Mouse (Mus musculus): ENCODE data around the gene Lhfpl2. TPM values are rescaled to one million over a fixed set of nuclear protein-coding genes. Genes with fewer than 3 reads are reported as not detected.

The Lhfpl2 gene
- polyA plus RNA-seq, 1 experiment: 22.5 TPM

- no peak overlapping the region for H3K27ac ChIP-seq (ENCODE audit: insufficient read depth, low read length)
- 69% methylated on average over 2 of the region's 2 CpGs for WGBS
- H3K4me3 ChIP-seq (replicated peaks; ENCODE audit: insufficient read depth, low read depth, low read length): no peak overlapping the region
- no peak for DNase-seq
- no peaks in the 10 kb centered on the region for H3K4me1 ChIP-seq (ENCODE audit: control insufficient read depth, insufficient read depth, low read length)
- H3K27me3 ChIP-seq (ENCODE audit: control insufficient read depth, insufficient read depth, low read length): no peaks in the 10 kb centered on the region
- TF ChIP-seq POLR2A (IDR thresholded peaks at IDR 0.05; ENCODE audit: borderline replicate concordance, insufficient read depth, low read length) (no peak), CTCF (IDR thresholded peaks at IDR 0.05; ENCODE audit: borderline replicate concordance, insufficient read depth, low read depth, low read length) (no peak)
These were observed 19.6 kb upstream of the Lhfpl2 start for GRCm38 (mm10) chr13:94038052-94038340.

DNA sequence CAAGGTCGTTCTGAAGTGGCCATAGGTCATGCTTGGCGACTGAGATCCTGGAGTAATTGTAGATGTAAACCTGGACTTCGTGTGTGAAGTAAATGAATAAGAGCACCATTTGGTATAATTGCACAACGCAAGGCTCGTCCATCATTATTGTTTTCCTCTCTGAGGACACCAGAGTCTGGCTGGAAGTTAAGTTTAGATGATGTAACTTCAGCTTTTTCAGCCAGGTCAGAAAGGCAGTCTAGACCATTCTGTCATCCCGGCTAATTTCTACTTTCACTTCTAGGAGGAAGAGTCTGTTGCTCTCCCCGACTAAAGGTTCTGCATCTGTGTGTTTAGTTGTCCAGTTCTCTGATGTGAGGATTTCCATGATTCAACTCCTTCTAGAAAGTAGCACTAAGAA, 7.6 kb upstream of the Lhfpl2 start:
- Histone ChIP-seq H3K27ac (ENCODE audit: insufficient read depth, low read length) (no peak overlapping the region), H3K4me3 (replicated peaks; ENCODE audit: insufficient read depth, low read depth, low read length) (no peak overlapping the region), H3K4me1 (ENCODE audit: control insufficient read depth, insufficient read depth, low read length) (no peaks in the 10 kb centered on the region), H3K27me3 (ENCODE audit: control insufficient read depth, insufficient read depth, low read length) (no peaks in the 10 kb centered on the region)
- 78% methylated on average over 7 of the region's 7 CpGs for WGBS
- TF ChIP-seq CTCF (IDR thresholded peaks at IDR 0.05; ENCODE audit: borderline replicate concordance, insufficient read depth, low read depth, low read length): no peak
- no peak for TF ChIP-seq POLR2A (IDR thresholded peaks at IDR 0.05; ENCODE audit: borderline replicate concordance, insufficient read depth, low read length)
- DNase-seq: no peak

GRCm38 (mm10) chr13:94050782-94051181, 6.8 kb upstream of the Lhfpl2 start:
- no peak for DNase-seq
- no peaks in the 10 kb centered on the region for H3K27me3 ChIP-seq (ENCODE audit: control insufficient read depth, insufficient read depth, low read length)
- no peak overlapping the region for H3K4me3 ChIP-seq (replicated peaks; ENCODE audit: insufficient read depth, low read depth, low read length)
- TF ChIP-seq POLR2A (IDR thresholded peaks at IDR 0.05; ENCODE audit: borderline replicate concordance, insufficient read depth, low read length) (no peak), CTCF (IDR thresholded peaks at IDR 0.05; ENCODE audit: borderline replicate concordance, insufficient read depth, low read depth, low read length) (no peak)
- no peak overlapping the region for H3K27ac ChIP-seq (ENCODE audit: insufficient read depth, low read length)
- WGBS: 92% methylated on average over 3 of the region's 3 CpGs
- H3K4me1 ChIP-seq (ENCODE audit: control insufficient read depth, insufficient read depth, low read length): no peaks in the 10 kb centered on the region

DNA sequence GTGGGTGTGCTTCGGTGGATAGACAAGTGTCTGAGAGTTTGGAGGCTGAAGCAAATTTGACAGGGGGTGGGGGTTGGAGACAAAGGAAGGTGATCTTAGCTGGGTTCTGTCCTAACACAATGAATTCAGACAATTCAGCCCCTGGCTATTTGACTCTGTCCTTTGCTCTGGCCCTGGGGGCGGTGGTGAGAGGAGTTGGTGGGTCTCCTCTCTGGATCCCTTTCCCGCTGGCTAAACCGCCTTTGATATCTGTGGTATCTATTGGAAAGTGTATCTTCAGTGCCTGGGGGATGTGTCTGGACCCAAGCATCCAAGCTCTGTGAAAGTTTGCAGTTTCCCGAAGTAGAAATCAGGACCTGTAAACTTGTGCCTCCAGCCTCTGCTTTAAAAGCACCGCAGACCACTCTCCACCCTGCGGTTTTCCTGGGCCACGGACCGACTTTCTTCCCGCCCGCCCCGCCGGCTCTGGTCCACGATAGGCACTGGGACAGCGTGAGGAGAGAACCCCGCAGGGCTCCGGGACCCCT, 497 bp upstream of the Lhfpl2 start:
- DNase-seq: no peak
- Histone ChIP-seq H3K4me1 (ENCODE audit: control insufficient read depth, insufficient read depth, low read length) (peaks cover 4% of the 10 kb centered on the region), H3K27ac (ENCODE audit: insufficient read depth, low read length) (no peak overlapping the region), H3K4me3 (replicated peaks; ENCODE audit: insufficient read depth, low read depth, low read length) (peak overlapping the region; percentile 66), H3K27me3 (ENCODE audit: control insufficient read depth, insufficient read depth, low read length) (peaks cover 10% of the 10 kb centered on the region; the same call in 1 of the 2 replicates)
- TF ChIP-seq CTCF (IDR thresholded peaks at IDR 0.05; ENCODE audit: borderline replicate concordance, insufficient read depth, low read depth, low read length) (no peak), POLR2A (IDR thresholded peaks at IDR 0.05; ENCODE audit: borderline replicate concordance, insufficient read depth, low read length) (no peak)
- WGBS: 13% methylated on average over 17 of the region's 17 CpGs

- no peak for DNase-seq
- no peak overlapping the region for H3K27ac ChIP-seq (ENCODE audit: insufficient read depth, low read length)
- peaks cover 10% of the 10 kb centered on the region; the same call in 1 of the 2 replicates for H3K27me3 ChIP-seq (ENCODE audit: control insufficient read depth, insufficient read depth, low read length)
- TF ChIP-seq CTCF (IDR thresholded peaks at IDR 0.05; ENCODE audit: borderline replicate concordance, insufficient read depth, low read depth, low read length) (no peak), POLR2A (IDR thresholded peaks at IDR 0.05; ENCODE audit: borderline replicate concordance, insufficient read depth, low read length) (no peak)
- no peak overlapping the region for H3K4me3 ChIP-seq (replicated peaks; ENCODE audit: insufficient read depth, low read depth, low read length)
- 76% methylated on average over 6 of the region's 6 CpGs for WGBS
- peaks cover 4% of the 10 kb centered on the region for H3K4me1 ChIP-seq (ENCODE audit: control insufficient read depth, insufficient read depth, low read length)
These were observed 1.1 kb downstream of the Lhfpl2 start for GRCm38 (mm10) chr13:94058642-94059222.

DNA sequence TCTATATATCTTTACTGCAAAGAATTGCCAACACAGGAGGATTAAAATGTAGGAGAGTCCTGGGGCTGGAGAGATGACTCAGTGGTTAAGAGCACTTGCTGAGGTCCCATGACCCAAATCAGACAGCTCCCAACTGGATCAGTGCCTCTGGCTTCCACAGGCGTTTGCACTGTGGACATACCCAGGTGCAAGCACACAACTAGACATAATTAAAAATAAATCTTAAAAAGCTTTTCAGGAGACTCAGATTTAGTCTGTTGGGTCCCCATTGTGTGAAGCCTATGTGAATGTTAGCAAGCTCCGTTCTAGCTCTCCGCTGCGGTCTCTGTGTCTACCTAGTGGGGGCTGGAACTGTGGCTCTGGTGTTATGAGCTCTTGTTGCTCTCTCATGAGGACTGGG, 1.8 kb downstream of the Lhfpl2 start:
- H3K4me1 ChIP-seq (ENCODE audit: control insufficient read depth, insufficient read depth, low read length): peaks cover 4% of the 10 kb centered on the region
- TF ChIP-seq CTCF (IDR thresholded peaks at IDR 0.05; ENCODE audit: borderline replicate concordance, insufficient read depth, low read depth, low read length): no peak
- no peak for TF ChIP-seq POLR2A (IDR thresholded peaks at IDR 0.05; ENCODE audit: borderline replicate concordance, insufficient read depth, low read length)
- peaks cover 10% of the 10 kb centered on the region; the same call in 1 of the 2 replicates for H3K27me3 ChIP-seq (ENCODE audit: control insufficient read depth, insufficient read depth, low read length)
- H3K27ac ChIP-seq (ENCODE audit: insufficient read depth, low read length): no peak overlapping the region
- WGBS: 96% methylated on average over 4 of the region's 4 CpGs
- no peak for DNase-seq
- no peak overlapping the region for H3K4me3 ChIP-seq (replicated peaks; ENCODE audit: insufficient read depth, low read depth, low read length)

GRCm38 (mm10) chr13:94059778-94060177, 2.2 kb downstream of the Lhfpl2 start:
- WGBS: 92% methylated on average over 6 of the region's 6 CpGs
- Histone ChIP-seq H3K27me3 (ENCODE audit: control insufficient read depth, insufficient read depth, low read length) (peaks cover 10% of the 10 kb centered on the region; the same call in 1 of the 2 replicates), H3K27ac (ENCODE audit: insufficient read depth, low read length) (no peak overlapping the region), H3K4me3 (replicated peaks; ENCODE audit: insufficient read depth, low read depth, low read length) (no peak overlapping the region), H3K4me1 (ENCODE audit: control insufficient read depth, insufficient read depth, low read length) (peaks cover 4% of the 10 kb centered on the region)
- TF ChIP-seq CTCF (IDR thresholded peaks at IDR 0.05; ENCODE audit: borderline replicate concordance, insufficient read depth, low read depth, low read length) (peak; percentile 19; the same call in 1 of the 2 replicates), POLR2A (IDR thresholded peaks at IDR 0.05; ENCODE audit: borderline replicate concordance, insufficient read depth, low read length) (no peak)
- DNase-seq: no peak

- DNase-seq: no peak
- WGBS: 79% methylated on average over 3 of the region's 3 CpGs
- H3K27ac ChIP-seq (ENCODE audit: insufficient read depth, low read length): no peak overlapping the region
- no peak overlapping the region for H3K4me3 ChIP-seq (replicated peaks; ENCODE audit: insufficient read depth, low read depth, low read length)
- peaks cover 4% of the 10 kb centered on the region for H3K4me1 ChIP-seq (ENCODE audit: control insufficient read depth, insufficient read depth, low read length)
- TF ChIP-seq CTCF (IDR thresholded peaks at IDR 0.05; ENCODE audit: borderline replicate concordance, insufficient read depth, low read depth, low read length): no peak
- no peak for TF ChIP-seq POLR2A (IDR thresholded peaks at IDR 0.05; ENCODE audit: borderline replicate concordance, insufficient read depth, low read length)
- peaks cover 10% of the 10 kb centered on the region; the same call in 1 of the 2 replicates for H3K27me3 ChIP-seq (ENCODE audit: control insufficient read depth, insufficient read depth, low read length)
These were observed 2.9 kb downstream of the Lhfpl2 start for GRCm38 (mm10) chr13:94060461-94060860.
